ENCODE assay signal across 24 mouse cellular contexts in the genomic region with DNA sequence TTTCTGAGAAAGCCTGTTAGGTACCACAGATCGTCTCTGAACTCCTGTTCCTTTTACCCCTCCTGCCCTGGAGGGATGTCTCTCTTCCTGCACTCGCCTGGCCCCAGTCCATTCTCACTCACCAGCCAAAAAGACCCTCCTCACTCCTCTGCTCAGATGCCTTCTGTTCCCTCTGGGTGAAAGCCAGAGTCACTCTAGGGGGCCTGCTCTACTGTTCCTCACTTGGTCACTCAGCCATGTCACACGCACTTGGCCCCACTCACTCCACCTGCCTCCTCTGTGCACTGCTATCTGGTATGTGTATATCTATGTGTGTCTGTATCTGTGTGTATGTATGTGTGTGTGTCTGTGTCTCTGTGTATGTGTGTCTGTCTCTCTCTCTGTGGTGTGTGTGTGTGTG. TPM values are rescaled to one million over a fixed set of nuclear protein-coding genes. Genes with fewer than 3 reads are reported as not detected.
DNase-seq lines count a peak whose midpoint lies in the region; ATAC-seq and TF ChIP-seq lines count a peak whose summit lies in the region.
"Had no signal": no experiment of that assay in that cellular context is flagged by ENCODE, and none has a peak within 500 bp of the region (broad histone marks: within the 10 kb centered on the region; RNA-seq: fewer than 3 reads in every experiment).

No protein-coding gene starts in this region.

- no peak overlapping the region for H3K27ac ChIP-seq in forebrain, postnatal 0 days (ENCODE audit: low read depth, low read length)
- H3K27ac ChIP-seq in forebrain, embryonic 11.5 days (ENCODE audit: low read depth, low read length), result no peak overlapping the region
- no peak overlapping the region for H3K27ac ChIP-seq in midbrain, postnatal 0 days (ENCODE audit: low read depth, low read length)
- no peak overlapping the region for H3K27ac ChIP-seq in midbrain, embryonic 15.5 days
- H3K27ac ChIP-seq: kidney, postnatal 0 days; limb, embryonic 10.5 days; midbrain, embryonic 10.5 days; stomach, postnatal 0 days had no signal

- H3K36me3 ChIP-seq in forebrain, postnatal 0 days (ENCODE audit: insufficient read depth), result no peaks in the 10 kb centered on the region
- H3K36me3 ChIP-seq in forebrain, embryonic 11.5 days (ENCODE audit: control insufficient read depth, insufficient read depth, low read length), result no peaks in the 10 kb centered on the region
- no peaks in the 10 kb centered on the region for H3K36me3 ChIP-seq in midbrain, postnatal 0 days (ENCODE audit: insufficient read depth, low read length)
- H3K36me3 ChIP-seq in midbrain, embryonic 15.5 days (replicated peaks), result no peaks in the 10 kb centered on the region
- H3K36me3 ChIP-seq: limb, embryonic 10.5 days; midbrain, embryonic 10.5 days had no signal

- peak; percentile 7 for DNase-seq in adrenal gland, postnatal 25 days
- no peak for DNase-seq in adrenal gland, adult 18-20 months (ENCODE audit: low spot score in 2 of 2)
- DNase-seq in forebrain, postnatal 0 days, result no peak
- DNase-seq in forebrain, embryonic 11.5 days (ENCODE audit: low spot score), result no peak
- DNase-seq in midbrain, postnatal 0 days (ENCODE audit: low spot score), result peak; percentile 78
- no peak for DNase-seq in left cerebral cortex, postnatal 36 days (ENCODE audit: low spot score in 2 of 2)
- DNase-seq: adrenal gland, adult 8-10 months; gastrocnemius, postnatal 36 days; kidney, adult 18-20 months; lung, adult 2 months; lung, postnatal 4 days; right cerebral cortex, postnatal 4 days had no signal

- WGBS in forebrain, postnatal 0 days, result 37% methylated on average over 3 of the region's 3 CpGs
- WGBS in forebrain, embryonic 11.5 days, result 54% methylated on average over 3 of the region's 3 CpGs
- WGBS in midbrain, postnatal 0 days, result 28% methylated on average over 3 of the region's 3 CpGs
- 49% methylated on average over 3 of the region's 3 CpGs for WGBS in midbrain, embryonic 15.5 days

- no peaks in the 10 kb centered on the region for H3K27me3 ChIP-seq in forebrain, postnatal 0 days (ENCODE audit: insufficient read depth, low read length)
- H3K27me3 ChIP-seq in forebrain, embryonic 11.5 days (ENCODE audit: control insufficient read depth, insufficient read depth, low read length), result no peaks in the 10 kb centered on the region
- no peaks in the 10 kb centered on the region for H3K27me3 ChIP-seq in midbrain, postnatal 0 days (ENCODE audit: insufficient read depth, low read length)
- no peaks in the 10 kb centered on the region for H3K27me3 ChIP-seq in midbrain, embryonic 15.5 days (replicated peaks)

- ATAC-seq in forebrain, postnatal 0 days, result peak; percentile 42
- ATAC-seq in forebrain, embryonic 11.5 days (replicated peaks; ENCODE audit: low FRiP score), result no peak
- ATAC-seq in midbrain, postnatal 0 days (ENCODE audit: low FRiP score), result peak; percentile 54; the same call in 1 of the 2 replicates
- ATAC-seq in midbrain, embryonic 15.5 days (replicated peaks), result no peak
- peak; percentile 25; the same call in 1 of the 2 replicates for ATAC-seq in megakaryocyte-erythroid progenitor cell, adult 5-6 weeks (replicated peaks; ENCODE audit: low FRiP score, low TSS enrichment, poor library complexity, severe bottlenecking)

- H3K4me2 ChIP-seq in forebrain, postnatal 0 days (ENCODE audit: low read depth), result no peak overlapping the region
- H3K4me2 ChIP-seq in forebrain, embryonic 11.5 days (ENCODE audit: low read depth, low read length, severe bottlenecking), result no peak overlapping the region
- H3K4me2 ChIP-seq in midbrain, postnatal 0 days (ENCODE audit: low read depth, low read length, poor library complexity, severe bottlenecking), result no peak overlapping the region
- no peak overlapping the region for H3K4me2 ChIP-seq in midbrain, embryonic 15.5 days
- H3K4me2 ChIP-seq: liver, embryonic 11.5 days had no signal

- intact Hi-C loops in left cerebral cortex, postnatal 36 days (cut with DNase I), result no loop called here

- TF ChIP-seq CTCF in forebrain, postnatal 0 days (IDR thresholded peaks at IDR 0.05; ENCODE audit: low read depth), result no peak
- TF ChIP-seq CTCF in midbrain, postnatal 0 days (IDR thresholded peaks at IDR 0.05), result no peak

- no peak overlapping the region for H3K9ac ChIP-seq in forebrain, postnatal 0 days
- H3K9ac ChIP-seq in forebrain, embryonic 11.5 days (ENCODE audit: low read length), result no peak overlapping the region
- no peak overlapping the region for H3K9ac ChIP-seq in midbrain, postnatal 0 days (replicated peaks; ENCODE audit: low read length, poor library complexity, severe bottlenecking)
- no peak overlapping the region for H3K9ac ChIP-seq in midbrain, embryonic 15.5 days

- H3K4me3 ChIP-seq in forebrain, postnatal 0 days (ENCODE audit: low read depth, low read length), result no peak overlapping the region
- H3K4me3 ChIP-seq in forebrain, embryonic 11.5 days (ENCODE audit: low read depth, low read length), result no peak overlapping the region
- no peak overlapping the region for H3K4me3 ChIP-seq in midbrain, postnatal 0 days (ENCODE audit: low read depth, low read length)
- no peak overlapping the region for H3K4me3 ChIP-seq in midbrain, embryonic 15.5 days
- H3K4me3 ChIP-seq: erythroblast, embryonic 14.5 days; limb, embryonic 10.5 days; midbrain, embryonic 10.5 days had no signal

- no peaks in the 10 kb centered on the region for H3K9me3 ChIP-seq in forebrain, postnatal 0 days (ENCODE audit: low read length)
- H3K9me3 ChIP-seq in forebrain, embryonic 11.5 days (ENCODE audit: control insufficient read depth, low read length), result no peaks in the 10 kb centered on the region
- no peaks in the 10 kb centered on the region for H3K9me3 ChIP-seq in midbrain, postnatal 0 days (ENCODE audit: low read length)
- H3K9me3 ChIP-seq in midbrain, embryonic 15.5 days, result no peaks in the 10 kb centered on the region
- H3K9me3 ChIP-seq: limb, embryonic 10.5 days; midbrain, embryonic 10.5 days had no signal

- H3K4me1 ChIP-seq in forebrain, postnatal 0 days (ENCODE audit: insufficient read depth), result no peaks in the 10 kb centered on the region
- H3K4me1 ChIP-seq in forebrain, embryonic 11.5 days (replicated peaks; ENCODE audit: control insufficient read depth, insufficient read depth, low read length), result no peaks in the 10 kb centered on the region
- no peaks in the 10 kb centered on the region for H3K4me1 ChIP-seq in midbrain, postnatal 0 days (ENCODE audit: insufficient read depth, low read length)
- H3K4me1 ChIP-seq in midbrain, embryonic 15.5 days, result no peaks in the 10 kb centered on the region
- H3K4me1 ChIP-seq: limb, embryonic 10.5 days; midbrain, embryonic 10.5 days had no signal

RNA-seq across cellular contexts. Expression of gene Eif2ak2, which starts 6.8 kb away (rescaled TPM):
- 20.6 and 32.9 TPM in 2 replicates for total RNA-seq in adrenal gland, postnatal 25 days (2021)
- 10 to 100 TPM; 18.8 to 20.7 TPM for total RNA-seq in adrenal gland, adult 18-20 months (2021)
- total RNA-seq in forebrain, postnatal 0 days (2014; rRNA removed), result 2.8 and 5.4 TPM in 2 replicates
- 1.7 and 3.6 TPM in 2 replicates for polyA plus RNA-seq in forebrain, postnatal 0 days (2015; fragmentation: Nextera tagmentation; extraction: Ambion mirVana)
- 6.5 and 7.5 TPM in 2 replicates for polyA plus RNA-seq in forebrain, embryonic 11.5 days (2014; fragmentation: Nextera tagmentation; extraction: Ambion mirVana)
- 3.3 and 4.0 TPM in 2 replicates for total RNA-seq in midbrain, postnatal 0 days (2014; rRNA removed)
- 3.1 and 4.0 TPM in 2 replicates for polyA plus RNA-seq in midbrain, postnatal 0 days (2015; fragmentation: Nextera tagmentation; extraction: Ambion mirVana)
- polyA plus RNA-seq in midbrain, embryonic 15.5 days (2015; fragmentation: Nextera tagmentation; extraction: Ambion mirVana), result 2.2 and 4.3 TPM in 2 replicates
- 30.1 and 37.5 TPM in 2 replicates for total RNA-seq in megakaryocyte-erythroid progenitor cell, adult 5-6 weeks (2014; fragmentation: Nextera tagmentation)
- 54.7 and 66.3 TPM in 2 replicates for total RNA-seq in megakaryocyte-erythroid progenitor cell, adult 5-6 weeks (2017)
- total RNA-seq in left cerebral cortex, postnatal 36 days (2021), result 1 to 10 TPM; 3.6 to 4.6 TPM

RNA-seq across cellular contexts. Expression of gene Sult6b1, which starts 17.6 kb away (rescaled TPM):
- 0.43 TPM in 1 of 2 replicates, not detected in the other for total RNA-seq in adrenal gland, postnatal 25 days (2021)
- not detected for total RNA-seq in adrenal gland, adult 18-20 months (2021)
- total RNA-seq in forebrain, postnatal 0 days (2014; rRNA removed), result not detected in 2 replicates
- not detected in 2 replicates for polyA plus RNA-seq in forebrain, postnatal 0 days (2015; fragmentation: Nextera tagmentation; extraction: Ambion mirVana)
- polyA plus RNA-seq in forebrain, embryonic 11.5 days (2014; fragmentation: Nextera tagmentation; extraction: Ambion mirVana), result 0.33 TPM in 1 of 2 replicates, not detected in the other
- not detected in 2 replicates for total RNA-seq in midbrain, postnatal 0 days (2014; rRNA removed)
- not detected in 2 replicates for polyA plus RNA-seq in midbrain, postnatal 0 days (2015; fragmentation: Nextera tagmentation; extraction: Ambion mirVana)
- 0.14 and 0.32 TPM in 2 replicates for polyA plus RNA-seq in midbrain, embryonic 15.5 days (2015; fragmentation: Nextera tagmentation; extraction: Ambion mirVana)
- not detected in 2 replicates for total RNA-seq in megakaryocyte-erythroid progenitor cell, adult 5-6 weeks (2014; fragmentation: Nextera tagmentation)
- not detected in 2 replicates for total RNA-seq in megakaryocyte-erythroid progenitor cell, adult 5-6 weeks (2017)
- total RNA-seq in left cerebral cortex, postnatal 36 days (2021), result under 1 TPM in 1 of 2 experiments, not detected in 1; 0.44 TPM
- total RNA-seq: gastrocnemius, postnatal 36 days; layer of hippocampus, adult 18-20 months; layer of hippocampus, postnatal 25 days; monocyte, adult 5-6 weeks had no signal
- polyA plus RNA-seq: erythroblast, embryonic 14.5 days; liver, embryonic 11.5 days; lung, adult 2 months; urinary bladder, adult 2 months had no signal

RNA-seq across cellular contexts. Expression of gene Cebpzos, which starts 27.1 kb away (rescaled TPM):
- total RNA-seq in adrenal gland, postnatal 25 days (2021), result 28.9 and 43.5 TPM in 2 replicates
- 10 to 100 TPM; 34.0 to 38.2 TPM for total RNA-seq in adrenal gland, adult 18-20 months (2021)
- total RNA-seq in forebrain, postnatal 0 days (2014; rRNA removed), result 40.1 and 44.6 TPM in 2 replicates
- 127 and 147 TPM in 2 replicates for polyA plus RNA-seq in forebrain, postnatal 0 days (2015; fragmentation: Nextera tagmentation; extraction: Ambion mirVana)
- polyA plus RNA-seq in forebrain, embryonic 11.5 days (2014; fragmentation: Nextera tagmentation; extraction: Ambion mirVana), result 98.7 and 121 TPM in 2 replicates
- 17.6 and 25.4 TPM in 2 replicates for total RNA-seq in midbrain, postnatal 0 days (2014; rRNA removed)
- polyA plus RNA-seq in midbrain, postnatal 0 days (2015; fragmentation: Nextera tagmentation; extraction: Ambion mirVana), result 132 TPM in 2 replicates
- 103 TPM in 2 replicates for polyA plus RNA-seq in midbrain, embryonic 15.5 days (2015; fragmentation: Nextera tagmentation; extraction: Ambion mirVana)
- total RNA-seq in megakaryocyte-erythroid progenitor cell, adult 5-6 weeks (2014; fragmentation: Nextera tagmentation), result 33.7 and 46.9 TPM in 2 replicates
- total RNA-seq in megakaryocyte-erythroid progenitor cell, adult 5-6 weeks (2017), result 52.9 and 97.9 TPM in 2 replicates
- total RNA-seq in left cerebral cortex, postnatal 36 days (2021), result 10 to 100 TPM; 27.5 to 28.0 TPM
- polyA plus RNA-seq: erythroblast, embryonic 14.5 days had no signal

RNA-seq across cellular contexts. Expression of gene Cebpz, which starts 47.7 kb away (rescaled TPM):
- 48.2 and 50.5 TPM in 2 replicates for total RNA-seq in adrenal gland, postnatal 25 days (2021)
- total RNA-seq in adrenal gland, adult 18-20 months (2021), result 10 to 100 TPM; 46.4 to 50.8 TPM
- 31.9 and 32.2 TPM in 2 replicates for total RNA-seq in forebrain, postnatal 0 days (2014; rRNA removed)
- 49.8 and 50.0 TPM in 2 replicates for polyA plus RNA-seq in forebrain, postnatal 0 days (2015; fragmentation: Nextera tagmentation; extraction: Ambion mirVana)
- 57.6 and 59.9 TPM in 2 replicates for polyA plus RNA-seq in forebrain, embryonic 11.5 days (2014; fragmentation: Nextera tagmentation; extraction: Ambion mirVana)
- total RNA-seq in midbrain, postnatal 0 days (2014; rRNA removed), result 18.4 and 20.9 TPM in 2 replicates
- polyA plus RNA-seq in midbrain, postnatal 0 days (2015; fragmentation: Nextera tagmentation; extraction: Ambion mirVana), result 43.3 and 46.2 TPM in 2 replicates
- 39.2 and 42.3 TPM in 2 replicates for polyA plus RNA-seq in midbrain, embryonic 15.5 days (2015; fragmentation: Nextera tagmentation; extraction: Ambion mirVana)
- total RNA-seq in megakaryocyte-erythroid progenitor cell, adult 5-6 weeks (2014; fragmentation: Nextera tagmentation), result 62.6 and 67.9 TPM in 2 replicates
- 258 and 277 TPM in 2 replicates for total RNA-seq in megakaryocyte-erythroid progenitor cell, adult 5-6 weeks (2017)
- total RNA-seq in left cerebral cortex, postnatal 36 days (2021), result 10 to 100 TPM; 27.1 to 31.5 TPM

RNA-seq across cellular contexts. Expression of gene Ndufaf7, which starts 47.8 kb away (rescaled TPM):
- 36.8 and 42.3 TPM in 2 replicates for total RNA-seq in adrenal gland, postnatal 25 days (2021)
- total RNA-seq in adrenal gland, adult 18-20 months (2021), result 10 to 100 TPM; 43.9 to 47.8 TPM
- 32.5 and 32.7 TPM in 2 replicates for total RNA-seq in forebrain, postnatal 0 days (2014; rRNA removed)
- 49.9 and 66.4 TPM in 2 replicates for polyA plus RNA-seq in forebrain, postnatal 0 days (2015; fragmentation: Nextera tagmentation; extraction: Ambion mirVana)
- polyA plus RNA-seq in forebrain, embryonic 11.5 days (2014; fragmentation: Nextera tagmentation; extraction: Ambion mirVana), result 46.1 and 52.7 TPM in 2 replicates
- 27.5 and 29.9 TPM in 2 replicates for total RNA-seq in midbrain, postnatal 0 days (2014; rRNA removed)
- polyA plus RNA-seq in midbrain, postnatal 0 days (2015; fragmentation: Nextera tagmentation; extraction: Ambion mirVana), result 56.4 and 61.6 TPM in 2 replicates
- 62.3 and 69.6 TPM in 2 replicates for polyA plus RNA-seq in midbrain, embryonic 15.5 days (2015; fragmentation: Nextera tagmentation; extraction: Ambion mirVana)
- 61.8 and 78.8 TPM in 2 replicates for total RNA-seq in megakaryocyte-erythroid progenitor cell, adult 5-6 weeks (2014; fragmentation: Nextera tagmentation)
- 56.8 and 62.7 TPM in 2 replicates for total RNA-seq in megakaryocyte-erythroid progenitor cell, adult 5-6 weeks (2017)
- total RNA-seq in left cerebral cortex, postnatal 36 days (2021), result 10 to 100 TPM; 53.7 to 58.1 TPM

Comparison
In these comparisons a context has a peak if more than half of its experiments do, and no peak if none do; other contexts are left out.
1. DNase-seq: peak in adrenal gland, postnatal 25 days (single experiment) and midbrain, postnatal 0 days (single experiment); none in adrenal gland, adult 18-20 months (0 of 2), forebrain, postnatal 0 days (single experiment), forebrain, embryonic 11.5 days (single experiment) and left cerebral cortex, postnatal 36 days (0 of 2).
2. ATAC-seq: peak in forebrain, postnatal 0 days (single experiment), midbrain, postnatal 0 days (single experiment) and megakaryocyte-erythroid progenitor cell, adult 5-6 weeks (single experiment); none in forebrain, embryonic 11.5 days (single experiment) and midbrain, embryonic 15.5 days (single experiment).